Mouse (Mus musculus) urinary bladder, adult 2 months (tissue): ENCODE measurements around the gene Igsf9. TPM values are rescaled to one million over a fixed set of nuclear protein-coding genes. Genes with fewer than 3 reads are reported as not detected.

ENCODE experiments used
- DNase-seq: peaks from one replicate; pipeline ENCODE4 v3.0.0; 2022; ENCODE audit warnings: low spot score
- polyA plus RNA-seq: library from polyadenylated mRNA; depleted of rRNA; stranded (reverse); fragments of >200 nt; gene quantifications from 2 replicates; pipeline ENCODE4 v1.2.3, GENCODE M21; 2012

The Igsf9 gene
- polyA plus RNA-seq, 1 experiment: 14.1 TPM

GRCm38 (mm10) chr1:172468301-172468877 lies 13.2 kb upstream of the Igsf9 start:
- no peak for DNase-seq

DNA sequence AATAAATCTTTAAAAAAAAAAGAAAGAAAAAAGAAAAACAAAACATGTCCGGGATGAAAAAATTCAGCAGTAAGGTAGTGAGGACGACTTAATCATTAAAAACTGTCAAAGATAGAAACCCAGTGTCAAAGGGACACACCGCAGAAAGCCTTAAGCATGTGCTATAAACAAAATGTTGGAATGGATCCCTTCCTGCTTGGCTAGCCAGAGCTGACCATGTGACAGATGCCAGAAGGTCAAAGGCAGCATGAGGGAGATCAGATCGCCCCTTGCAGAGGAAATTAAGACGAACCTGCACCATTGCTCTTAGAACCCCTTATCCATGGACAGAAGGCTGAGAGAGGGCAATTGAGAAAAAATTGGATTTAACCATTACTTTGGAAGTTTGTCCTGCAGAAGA lies 12.2 kb upstream of the Igsf9 start:
- DNase-seq: no peak

DNA sequence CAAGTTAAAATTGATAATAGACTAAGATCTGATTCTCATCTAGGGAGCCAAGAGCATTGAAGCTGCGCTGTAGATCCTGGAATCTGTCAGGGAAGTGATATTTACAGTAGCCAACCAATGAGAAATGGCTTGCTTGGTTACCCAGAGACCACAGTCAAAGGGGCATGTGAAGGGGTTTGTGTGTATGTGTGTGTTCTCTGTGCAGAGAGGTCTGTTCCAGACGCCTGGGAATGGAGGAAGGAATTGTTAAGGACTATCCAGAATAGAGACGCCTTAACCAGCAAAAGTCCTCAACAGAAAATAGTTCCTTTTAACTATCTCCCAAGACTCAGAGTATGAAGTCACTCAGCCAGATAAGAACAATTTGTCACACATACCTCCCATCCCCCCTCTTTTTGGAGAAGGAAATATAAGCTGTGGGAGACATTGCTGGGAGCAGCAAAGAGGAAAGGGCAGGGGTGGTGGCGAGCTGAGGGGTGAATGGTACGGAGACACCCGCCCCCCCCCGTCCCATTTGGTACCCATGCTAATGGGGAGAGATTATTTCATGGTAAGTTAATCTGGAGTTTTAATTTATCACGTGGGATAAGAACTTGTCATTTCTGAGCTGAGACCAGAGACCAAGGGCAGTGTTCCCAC lies 11.7 kb upstream of the Igsf9 start:
- no peak for DNase-seq

- DNase-seq: no peak
Observed at GRCm38 (mm10) chr1:172472909-172473308, 8.7 kb upstream of the Igsf9 start.

DNA sequence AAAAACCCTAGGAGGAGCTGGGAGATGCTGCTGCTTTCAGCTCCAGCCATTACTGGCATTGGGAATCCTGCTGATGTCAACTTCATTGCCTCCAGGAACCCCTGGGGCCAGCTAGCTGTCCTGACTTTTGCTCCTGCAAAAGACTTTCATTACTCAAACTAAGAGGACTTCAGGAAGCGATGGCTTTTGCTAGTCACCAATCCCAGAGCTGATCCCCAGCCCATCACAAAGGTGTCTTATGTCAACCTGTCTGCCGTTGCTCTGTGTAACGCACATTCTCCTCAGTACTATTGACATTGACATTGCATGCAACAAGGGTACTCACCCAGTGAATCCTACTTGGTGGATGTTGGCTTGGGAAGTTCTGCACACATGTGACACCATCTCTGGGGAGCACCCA lies 7.4 kb upstream of the Igsf9 start:
- DNase-seq: no peak

DNA sequence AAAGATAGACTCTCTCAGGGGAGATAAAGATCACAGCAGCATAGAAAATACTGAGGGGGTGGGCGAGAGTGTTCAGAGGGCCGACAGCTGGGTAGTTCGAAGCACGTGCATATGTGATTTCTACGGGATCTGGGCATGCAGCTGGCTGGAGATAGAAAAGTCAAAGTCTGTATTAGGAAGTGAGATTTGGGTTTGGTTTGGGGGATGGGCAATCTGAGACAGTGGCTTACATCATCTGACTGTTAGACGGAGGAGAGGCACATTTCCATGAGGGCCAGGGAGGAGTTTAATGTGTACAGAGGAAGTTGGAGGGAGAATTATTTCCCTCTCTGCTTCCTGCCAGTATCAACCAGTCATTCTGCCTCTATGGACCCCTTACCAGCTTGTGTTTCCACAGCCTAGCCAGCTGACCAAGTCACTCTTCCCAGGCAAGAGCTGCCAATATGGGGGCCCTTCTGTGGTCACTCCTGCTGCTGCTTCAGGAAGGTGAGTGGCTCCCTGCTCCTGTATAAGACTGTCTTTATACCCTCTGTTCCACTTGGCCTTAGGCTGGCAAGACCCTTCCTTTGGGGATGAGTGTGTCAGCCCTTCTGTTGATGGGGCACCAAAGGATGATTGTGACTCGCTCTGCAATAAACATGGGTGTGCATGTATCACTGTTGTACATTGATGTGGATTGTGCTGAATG lies 6.4 kb upstream of the Igsf9 start, which contains the start of gene Slamf9:
Gene Slamf9, plus strand, starts transcription at position 305 of the 688 bp plus-strand sequence.
- DNase-seq: no peak

DNA sequence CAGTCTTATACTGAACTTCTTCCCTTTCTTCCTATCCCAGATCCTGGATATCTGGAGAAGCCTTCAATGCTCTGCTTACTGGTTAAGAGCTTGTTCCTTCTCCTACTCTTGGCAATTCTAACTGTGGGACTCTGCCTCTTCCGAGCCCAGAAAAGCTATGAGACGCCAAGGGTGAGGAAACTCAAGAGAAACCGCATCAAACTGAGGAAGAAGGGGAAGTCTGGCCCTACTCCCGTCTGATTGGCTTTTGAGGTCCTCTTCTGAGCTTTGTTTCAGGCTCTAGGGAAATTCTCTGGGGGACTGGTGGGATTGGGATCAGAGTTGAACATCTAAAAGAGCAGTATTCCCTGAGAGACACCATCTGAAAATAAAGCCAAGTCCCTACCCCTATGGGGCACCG lies 3.6 kb upstream of the Igsf9 start:
- DNase-seq: no peak

GRCm38 (mm10) chr1:172480376-172480775 lies 1.2 kb upstream of the Igsf9 start:
- DNase-seq: no peak

DNA sequence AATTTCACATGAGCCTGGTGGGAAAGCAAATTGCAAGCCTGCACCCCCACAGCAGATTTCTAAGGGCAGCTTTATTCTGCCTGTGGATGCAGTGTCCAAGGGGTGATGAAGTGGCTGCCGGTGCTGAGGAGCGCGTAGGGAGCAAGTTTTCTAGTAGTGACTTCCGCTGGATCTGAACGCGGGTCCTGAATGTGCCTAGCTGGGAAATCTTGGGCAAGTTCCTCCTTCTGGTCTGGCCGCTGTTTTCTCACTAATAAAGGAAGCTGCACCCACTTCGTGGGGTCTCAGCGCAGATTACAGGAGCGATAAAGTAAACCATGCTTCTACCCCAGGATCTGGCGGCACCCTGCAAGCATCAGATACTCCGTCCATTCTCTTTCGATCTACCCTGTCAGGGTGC lies 477 bp upstream of the Igsf9 start:
- DNase-seq: no peak

GRCm38 (mm10) chr1:172482518-172483360 lies 1.2 kb downstream of the Igsf9 start:
- DNase-seq: no peak

- DNase-seq: no peak
Observed at GRCm38 (mm10) chr1:172483361-172483660, 1.7 kb downstream of the Igsf9 start.

GRCm38 (mm10) chr1:172484236-172484635 lies 2.6 kb downstream of the Igsf9 start:
- no peak for DNase-seq

DNA sequence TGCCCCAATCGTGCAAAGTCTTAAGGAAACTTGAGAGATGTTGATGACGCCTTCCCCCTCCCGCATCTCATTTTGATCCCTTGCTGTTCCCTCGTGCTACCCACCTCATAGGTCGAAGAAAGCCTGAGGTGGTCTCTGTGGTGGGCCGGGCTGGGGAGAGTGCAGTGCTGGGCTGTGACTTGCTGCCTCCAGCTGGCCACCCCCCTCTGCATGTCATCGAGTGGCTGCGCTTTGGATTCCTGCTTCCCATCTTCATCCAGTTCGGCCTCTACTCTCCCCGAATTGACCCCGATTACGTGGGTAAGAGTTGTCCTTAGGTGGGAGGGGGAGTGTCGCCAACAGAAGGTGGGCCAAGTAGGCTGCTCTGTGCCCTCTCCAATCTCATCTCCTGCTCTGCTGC lies 3.1 kb downstream of the Igsf9 start:
- no peak for DNase-seq

GRCm38 (mm10) chr1:172485821-172486220 lies 4.2 kb downstream of the Igsf9 start:
- no peak for DNase-seq

DNA sequence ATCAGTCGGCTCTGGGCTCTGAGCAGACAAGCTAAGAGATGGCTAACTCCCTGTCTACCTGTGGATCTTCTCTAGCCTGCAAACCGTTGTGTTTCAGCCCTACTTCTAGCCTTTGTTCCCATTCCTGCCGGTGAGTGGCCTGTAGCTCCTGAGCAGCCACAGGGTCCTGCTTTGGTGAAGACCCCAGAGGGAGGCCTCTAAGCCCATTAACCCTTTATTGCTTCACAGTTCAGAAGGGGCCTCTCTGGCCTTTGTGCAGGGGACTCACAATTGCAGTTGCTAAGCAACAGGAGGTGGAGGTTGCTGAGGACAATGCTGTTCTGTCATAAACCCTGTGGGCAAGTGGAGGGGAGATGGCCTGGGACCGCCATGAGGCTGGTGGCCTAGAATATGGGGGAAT lies 4.6 kb downstream of the Igsf9 start:
- no peak for DNase-seq

- DNase-seq: no peak
Observed at GRCm38 (mm10) chr1:172486651-172487050, 5.1 kb downstream of the Igsf9 start.

DNA sequence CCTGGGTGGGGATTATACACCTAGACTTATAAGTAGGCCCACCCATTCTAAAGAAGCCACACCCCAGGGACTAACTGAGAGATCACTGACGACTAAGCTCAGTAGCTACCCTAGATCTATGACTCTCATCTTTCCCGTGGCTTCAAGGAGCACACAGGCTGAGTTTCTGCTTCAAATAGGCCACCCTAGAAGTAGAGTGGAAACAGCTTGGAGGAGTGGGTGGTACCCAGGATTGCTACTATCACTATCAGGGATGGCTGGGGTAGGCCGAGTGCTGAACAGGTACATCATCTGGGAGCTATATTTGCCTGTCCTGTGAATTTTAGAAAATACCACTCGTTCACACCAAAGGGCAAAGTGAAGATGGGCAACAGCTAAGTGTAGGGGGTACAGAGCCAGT lies 6.3 kb downstream of the Igsf9 start:
- no peak for DNase-seq

DNA sequence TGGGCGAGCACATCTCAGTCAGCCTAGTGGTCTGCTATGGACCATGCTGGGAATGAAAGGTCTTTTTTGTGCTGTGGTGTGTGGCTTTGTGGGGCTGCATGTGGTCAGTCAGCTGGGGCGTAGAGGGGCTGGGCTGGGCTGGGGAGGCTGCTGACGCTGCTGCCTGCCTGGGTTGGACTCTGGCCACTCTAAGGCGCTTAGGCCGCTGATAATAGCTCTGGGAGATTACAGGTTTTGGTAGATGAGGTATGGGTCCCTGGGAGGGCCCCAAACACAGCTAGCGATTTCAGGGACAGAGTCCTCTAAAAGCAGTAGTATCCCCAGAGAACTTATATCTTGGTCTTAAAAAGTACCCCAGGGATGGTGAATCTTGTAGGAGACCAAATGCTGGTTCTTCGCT lies 7.2 kb downstream of the Igsf9 start:
- no peak for DNase-seq

DNA sequence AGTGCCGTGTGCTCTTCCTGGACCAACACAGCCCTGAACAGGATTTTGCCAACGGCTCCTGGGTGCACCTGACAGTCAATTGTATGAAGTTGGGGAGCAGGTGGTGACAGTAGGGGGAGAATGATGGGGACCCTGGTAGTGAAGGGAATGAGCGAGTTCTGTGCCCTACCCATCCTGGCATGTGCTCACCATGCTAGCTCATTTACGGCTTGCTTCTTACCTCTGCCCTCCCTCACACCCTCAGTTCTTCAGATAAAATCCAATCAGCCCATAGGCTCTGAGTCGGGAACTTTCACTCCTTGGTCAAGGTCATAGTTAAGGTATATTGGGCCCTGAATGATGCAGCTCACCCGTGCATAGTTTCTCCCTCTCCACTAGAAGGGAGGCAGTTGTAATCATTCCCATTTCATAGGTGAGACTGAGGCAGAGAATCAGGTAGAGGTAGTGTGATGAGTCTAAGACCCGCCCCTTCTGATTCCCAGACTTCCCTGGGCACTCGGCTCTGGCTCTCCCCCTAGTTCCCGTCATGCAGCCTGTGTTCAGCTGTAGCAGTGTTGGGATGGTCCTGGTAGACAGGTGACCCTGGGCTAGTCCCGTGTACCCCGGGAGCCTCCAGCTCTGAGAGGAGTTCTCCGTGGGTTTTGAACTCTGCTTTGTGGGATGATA lies 8.1 kb downstream of the Igsf9 start:
- no peak for DNase-seq

DNA sequence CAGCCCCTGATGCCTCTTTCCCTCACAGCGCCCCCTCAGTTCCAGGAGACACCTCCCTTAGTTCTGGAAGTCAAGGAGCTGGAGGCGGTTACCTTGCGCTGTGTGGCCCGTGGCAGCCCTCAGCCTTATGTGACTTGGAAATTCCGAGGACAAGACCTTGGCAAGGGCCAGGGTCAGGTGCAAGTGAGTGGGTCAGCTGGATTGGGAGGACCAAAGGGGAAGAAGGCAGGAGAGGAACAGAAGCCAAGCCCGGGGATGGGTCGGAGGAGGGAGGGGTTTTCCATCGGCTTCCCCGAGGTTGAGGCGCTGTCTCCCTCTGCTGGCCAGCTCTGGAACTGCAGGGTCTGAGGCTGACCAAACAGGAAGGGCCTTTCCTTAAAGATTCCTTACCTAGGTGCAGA lies 8.7 kb downstream of the Igsf9 start:
- peak; percentile 93 for DNase-seq

- no peak for DNase-seq
Observed at GRCm38 (mm10) chr1:172492047-172492446, 10.5 kb downstream of the Igsf9 start.

GRCm38 (mm10) chr1:172493516-172493915 lies 11.9 kb downstream of the Igsf9 start:
- no peak for DNase-seq
